Mouse (Mus musculus) cerebellum, adult 2 months (tissue): ENCODE data around the gene Smurf2. TPM values are rescaled to one million over a fixed set of nuclear protein-coding genes. Genes with fewer than 3 reads are reported as not detected.
A peak's percentile ranks its signal among the peaks of the same experiment; 100 is the strongest.

Experiments
- DNase-seq, 2 experiments: peaks; one replicate each; pipeline ENCODE4 v3.0.0; 2021
- H3K27ac ChIP-seq: fragments of 200-500 bp; 2 replicates; pipeline ENCODE4 v1.5.1; 2012; ENCODE audit warnings: low read length, control low read depth, inconsistent platforms; ENCODE audit not compliant: insufficient read depth
- H3K27me3 ChIP-seq: fragments of 200-500 bp; 2 replicates; pipeline ENCODE4 v1.6.1; 2012; ENCODE audit warnings: inconsistent platforms, mild to moderate bottlenecking, low read length, moderate library complexity; ENCODE audit not compliant: control insufficient read depth, insufficient read depth
- H3K4me1 ChIP-seq: fragments of 200-500 bp; 2 replicates; pipeline ENCODE4 v1.6.1; 2011; ENCODE audit warnings: low read length; ENCODE audit not compliant: control insufficient read depth, insufficient read depth
- H3K4me3 ChIP-seq: fragments of 200-500 bp; replicated peaks from 2 replicates; pipeline ENCODE3; 2011; ENCODE audit warnings: mild to moderate bottlenecking, low read depth, low read length, control low read depth; ENCODE audit not compliant: insufficient read depth
- CTCF ChIP-seq: fragments of 200-500 bp; IDR thresholded peaks from 2 replicates; pipeline ENCODE4 v1.5.1; 2011; ENCODE audit warnings: low read depth, mild to moderate bottlenecking, control low read depth, low read length, moderate library complexity, borderline replicate concordance; ENCODE audit not compliant: insufficient read depth
- POLR2A ChIP-seq: fragments of 200-500 bp; IDR thresholded peaks from 2 replicates; pipeline ENCODE4 v1.6.1; 2011; ENCODE audit warnings: low read length, control low read depth, borderline replicate concordance; ENCODE audit not compliant: insufficient read depth
- WGBS: fragments of 180-500 bp; shearing (Covaris S2); methylation state at CpG from one replicate; pipeline ENCODE4 v1.1.7; 2018; 5-methylcytosine and 5-hydroxymethylcytosine counted together
- polyA plus RNA-seq: library from polyadenylated mRNA; depleted of rRNA; stranded (reverse); fragments of >200 nt; gene quantifications from 2 replicates; pipeline ENCODE4 v1.2.3, GENCODE M21; 2012

Smurf2 gene
- polyA plus RNA-seq, 1 experiment = 16.3 TPM

- TF ChIP-seq CTCF (no peak), POLR2A (no peak)
- Histone ChIP-seq H3K27ac (no peak overlapping the region), H3K27me3 (no peaks in the 10 kb centered on the region), H3K4me1 (no peaks in the 10 kb centered on the region), H3K4me3 (no peak overlapping the region)
- DNase-seq = no peak
- 70% methylated on average over 9 of the region's 9 CpGs for WGBS
Observed at GRCm38 (mm10) chr11:106795679-106796078, 124.8 kb downstream of the Smurf2 start.

GRCm38 (mm10) chr11:106793846-106794245 is 126.7 kb downstream of the Smurf2 start:
- H3K27ac ChIP-seq = no peak overlapping the region
- no peaks in the 10 kb centered on the region for H3K27me3 ChIP-seq
- no peak for TF ChIP-seq POLR2A
- TF ChIP-seq CTCF = no peak
- WGBS = 61% methylated on average over 4 of the region's 4 CpGs
- H3K4me1 ChIP-seq = no peaks in the 10 kb centered on the region
- no peak overlapping the region for H3K4me3 ChIP-seq
- no peak for DNase-seq

GRCm38 (mm10) chr11:106789649-106790048 is 130.9 kb downstream of the Smurf2 start:
- H3K27me3 ChIP-seq = no peaks in the 10 kb centered on the region
- H3K4me3 ChIP-seq = peak overlapping the region; percentile 87
- no peak for TF ChIP-seq POLR2A
- no peak for TF ChIP-seq CTCF
- DNase-seq = peak in 1 of 2 experiments; percentile 45
- H3K4me1 ChIP-seq = no peaks in the 10 kb centered on the region
- 0% methylated on average over 6 of the region's 6 CpGs for WGBS
- H3K27ac ChIP-seq = peak overlapping the region; percentile 75

- Histone ChIP-seq H3K27me3 (no peaks in the 10 kb centered on the region), H3K4me3 (peak within 1 kb of the TSS; percentile 87), H3K4me1 (no peaks in the 10 kb centered on the region; the same call in 1 of the 2 replicates), H3K27ac (peak within 1 kb of the TSS; percentile 96)
- WGBS = under 1% methylated on average over 58 of the region's 58 CpGs
- peak in 1 of 2 experiments; percentile 98 for DNase-seq
- no peak for TF ChIP-seq CTCF
- peak; percentile 81 for TF ChIP-seq POLR2A
Observed at GRCm38 (mm10) chr11:106788775-106789459, 131.6 kb downstream of the Smurf2 start, which contains the start of the genes Ddx5 and Cep95. Gene Ddx5 (minus strand): TSS chr11:106789185. Gene Cep95 (plus strand): TSS chr11:106789252.

- DNase-seq = peak; percentile 98 to 99
- H3K4me3 ChIP-seq = peak overlapping the region; percentile 87
- no peaks in the 10 kb centered on the region for H3K27me3 ChIP-seq
- no peaks in the 10 kb centered on the region; the same call in 1 of the 2 replicates for H3K4me1 ChIP-seq
- peak overlapping the region; percentile 96 for H3K27ac ChIP-seq
- under 1% methylated on average over 72 of the region's 79 CpGs for WGBS
- TF ChIP-seq CTCF (no peak), POLR2A (peak; percentile 98)
Observed at GRCm38 (mm10) chr11:106788026-106788774, 132.3 kb downstream of the Smurf2 start.

- peak; percentile 89 for DNase-seq
- TF ChIP-seq POLR2A = no peak
- no peak for TF ChIP-seq CTCF
- H3K27me3 ChIP-seq = no peaks in the 10 kb centered on the region
- no peaks in the 10 kb centered on the region; the same call in 1 of the 2 replicates for H3K4me1 ChIP-seq
- peak overlapping the region; percentile 87 for H3K27ac ChIP-seq
- WGBS = under 1% methylated on average over 65 of the region's 65 CpGs
- H3K4me3 ChIP-seq = peak overlapping the region; percentile 87
Observed at GRCm38 (mm10) chr11:106787131-106788025, 133.1 kb downstream of the Smurf2 start.

GRCm38 (mm10) chr11:106785043-106785442 is 135.5 kb downstream of the Smurf2 start:
- WGBS = 2% methylated on average over 1 of the region's 1 CpGs
- DNase-seq = no peak
- peaks cover 2% of the 10 kb centered on the region; the same call in 1 of the 2 replicates for H3K4me1 ChIP-seq
- H3K27me3 ChIP-seq = no peaks in the 10 kb centered on the region
- TF ChIP-seq CTCF (no peak), POLR2A (no peak)
- H3K27ac ChIP-seq = no peak overlapping the region
- peak overlapping the region; percentile 40 for H3K4me3 ChIP-seq
